Mouse (Mus musculus): ENCODE measurements around the gene Prdm4. TPM values are rescaled to one million over a fixed set of nuclear protein-coding genes. Genes with fewer than 3 reads are reported as not detected.

Gene Prdm4
- 7.3 and 8.8 TPM in 2 replicates for polyA plus RNA-seq (2015; fragmentation: Nextera tagmentation; extraction: Ambion mirVana)

- H3K9ac ChIP-seq (ENCODE audit: low read depth, low read length), result peak within 1 kb of the TSS; percentile 82
- H3K4me2 ChIP-seq (replicated peaks; ENCODE audit: low read depth), result peak within 1 kb of the TSS; percentile 81
- 0 out of 2 replicates have a peak, but pooled peaks cover 4% of the 10 kb centered on the region for H3K27me3 ChIP-seq (replicated peaks; ENCODE audit: control insufficient read depth, insufficient read depth, low read length)
- H3K4me3 ChIP-seq (ENCODE audit: low read depth, low read length), result peak within 1 kb of the TSS; percentile 79
- peaks cover 24% of the 10 kb centered on the region for H3K36me3 ChIP-seq (ENCODE audit: control insufficient read depth, insufficient read depth)
- H3K9me3 ChIP-seq (ENCODE audit: control insufficient read depth), result no peaks in the 10 kb centered on the region
- ATAC-seq, result peak; percentile 99
- WGBS, result 0% methylated on average over 79 of the region's 90 CpGs
- TF ChIP-seq CTCF (IDR thresholded peaks at IDR 0.05; ENCODE audit: low read depth), result peak; percentile 68
- H3K4me1 ChIP-seq (replicated peaks; ENCODE audit: control insufficient read depth, insufficient read depth, low read length), result no peaks in the 10 kb centered on the region
- H3K27ac ChIP-seq (ENCODE audit: low read depth, low read length), result peak within 1 kb of the TSS; percentile 93
These were observed at the start of gene Prdm4 for GRCm38 (mm10) chr10:85916498-85917309. Gene Prdm4 (minus strand): TSS chr10:85917142.

GRCm38 (mm10) chr10:85966476-85966875, 49.5 kb upstream of the Prdm4 start:
- ATAC-seq, result no peak
- Histone ChIP-seq H3K4me2 (replicated peaks; ENCODE audit: low read depth) (no peak overlapping the region), H3K4me3 (ENCODE audit: low read depth, low read length) (no peak overlapping the region), H3K36me3 (ENCODE audit: control insufficient read depth, insufficient read depth) (no peaks in the 10 kb centered on the region), H3K4me1 (replicated peaks; ENCODE audit: control insufficient read depth, insufficient read depth, low read length) (no peaks in the 10 kb centered on the region), H3K27ac (ENCODE audit: low read depth, low read length) (no peak overlapping the region), H3K9ac (ENCODE audit: low read depth, low read length) (no peak overlapping the region), H3K9me3 (ENCODE audit: control insufficient read depth) (no peaks in the 10 kb centered on the region), H3K27me3 (replicated peaks; ENCODE audit: control insufficient read depth, insufficient read depth, low read length) (no peaks in the 10 kb centered on the region)
- no peak for TF ChIP-seq CTCF (IDR thresholded peaks at IDR 0.05; ENCODE audit: low read depth)
- 54% methylated on average over 2 of the region's 2 CpGs for WGBS

GRCm38 (mm10) chr10:85964316-85964715, 47.4 kb upstream of the Prdm4 start:
- 89% methylated on average over 7 of the region's 7 CpGs for WGBS
- H3K27me3 ChIP-seq (replicated peaks; ENCODE audit: control insufficient read depth, insufficient read depth, low read length), result no peaks in the 10 kb centered on the region
- H3K9me3 ChIP-seq (ENCODE audit: control insufficient read depth), result no peaks in the 10 kb centered on the region
- H3K36me3 ChIP-seq (ENCODE audit: control insufficient read depth, insufficient read depth), result no peaks in the 10 kb centered on the region
- no peak overlapping the region for H3K4me2 ChIP-seq (replicated peaks; ENCODE audit: low read depth)
- H3K9ac ChIP-seq (ENCODE audit: low read depth, low read length), result no peak overlapping the region
- H3K4me3 ChIP-seq (ENCODE audit: low read depth, low read length), result no peak overlapping the region
- H3K4me1 ChIP-seq (replicated peaks; ENCODE audit: control insufficient read depth, insufficient read depth, low read length), result no peaks in the 10 kb centered on the region
- TF ChIP-seq CTCF (IDR thresholded peaks at IDR 0.05; ENCODE audit: low read depth), result no peak
- ATAC-seq, result no peak
- H3K27ac ChIP-seq (ENCODE audit: low read depth, low read length), result no peak overlapping the region

- no peak for TF ChIP-seq CTCF (IDR thresholded peaks at IDR 0.05; ENCODE audit: low read depth)
- ATAC-seq, result no peak
- Histone ChIP-seq H3K36me3 (ENCODE audit: control insufficient read depth, insufficient read depth) (no peaks in the 10 kb centered on the region), H3K27me3 (replicated peaks; ENCODE audit: control insufficient read depth, insufficient read depth, low read length) (no peaks in the 10 kb centered on the region), H3K9me3 (ENCODE audit: control insufficient read depth) (no peaks in the 10 kb centered on the region), H3K4me1 (replicated peaks; ENCODE audit: control insufficient read depth, insufficient read depth, low read length) (no peaks in the 10 kb centered on the region), H3K4me3 (ENCODE audit: low read depth, low read length) (no peak overlapping the region), H3K27ac (ENCODE audit: low read depth, low read length) (no peak overlapping the region), H3K4me2 (replicated peaks; ENCODE audit: low read depth) (no peak overlapping the region), H3K9ac (ENCODE audit: low read depth, low read length) (no peak overlapping the region)
- 57% methylated on average over 9 of the region's 9 CpGs for WGBS
These were observed 46.0 kb upstream of the Prdm4 start for GRCm38 (mm10) chr10:85962897-85963296.

GRCm38 (mm10) chr10:85957464-85957950, 40.6 kb upstream of the Prdm4 start, which contains the start of gene Rtcb:
Gene Rtcb (minus strand): TSS chr10:85957823.
- Histone ChIP-seq H3K4me1 (replicated peaks; ENCODE audit: control insufficient read depth, insufficient read depth, low read length) (no peaks in the 10 kb centered on the region), H3K27ac (ENCODE audit: low read depth, low read length) (peak within 1 kb of the TSS; percentile 84), H3K9me3 (ENCODE audit: control insufficient read depth) (no peaks in the 10 kb centered on the region), H3K4me2 (replicated peaks; ENCODE audit: low read depth) (peak within 1 kb of the TSS; percentile 68), H3K36me3 (ENCODE audit: control insufficient read depth, insufficient read depth) (peaks cover 6% of the 10 kb centered on the region), H3K4me3 (ENCODE audit: low read depth, low read length) (peak within 1 kb of the TSS; percentile 93), H3K9ac (ENCODE audit: low read depth, low read length) (peak within 1 kb of the TSS; percentile 87), H3K27me3 (replicated peaks; ENCODE audit: control insufficient read depth, insufficient read depth, low read length) (no peaks in the 10 kb centered on the region)
- no peak for TF ChIP-seq CTCF (IDR thresholded peaks at IDR 0.05; ENCODE audit: low read depth)
- peak; percentile 91 for ATAC-seq
- WGBS, result 0% methylated on average over 38 of the region's 38 CpGs

- 2% methylated on average over 20 of the region's 20 CpGs for WGBS
- Histone ChIP-seq H3K36me3 (ENCODE audit: control insufficient read depth, insufficient read depth) (peaks cover 8% of the 10 kb centered on the region), H3K4me2 (replicated peaks; ENCODE audit: low read depth) (peak overlapping the region; percentile 68), H3K27me3 (replicated peaks; ENCODE audit: control insufficient read depth, insufficient read depth, low read length) (no peaks in the 10 kb centered on the region), H3K27ac (ENCODE audit: low read depth, low read length) (peak overlapping the region; percentile 84), H3K9me3 (ENCODE audit: control insufficient read depth) (no peaks in the 10 kb centered on the region), H3K9ac (ENCODE audit: low read depth, low read length) (peak overlapping the region; percentile 87), H3K4me1 (replicated peaks; ENCODE audit: control insufficient read depth, insufficient read depth, low read length) (no peaks in the 10 kb centered on the region), H3K4me3 (ENCODE audit: low read depth, low read length) (peak overlapping the region; percentile 93)
- no peak for TF ChIP-seq CTCF (IDR thresholded peaks at IDR 0.05; ENCODE audit: low read depth)
- ATAC-seq, result peak; percentile 1; the same call in 1 of the 2 replicates
These were observed 40.0 kb upstream of the Prdm4 start for GRCm38 (mm10) chr10:85956871-85957419.

Data from intestine, postnatal 0 days (tissue).